Mouse (Mus musculus): ENCODE data around the gene Odr4. TPM values are rescaled to one million over a fixed set of nuclear protein-coding genes. Genes with fewer than 3 reads are reported as not detected.

Odr4 gene
- total RNA-seq, 1 experiment from 2014 or later = 103 TPM

- peak; percentile 83 for ATAC-seq (replicated peaks; ENCODE audit: low read depth, poor library complexity, severe bottlenecking)
These were observed 57.8 kb downstream of the Odr4 start for GRCm38 (mm10) chr1:150335111-150335510.

- no peak for ATAC-seq (replicated peaks; ENCODE audit: low read depth, poor library complexity, severe bottlenecking)
These were observed 73.7 kb downstream of the Odr4 start, which contains the start of gene Pdc for GRCm38 (mm10) chr1:150319205-150319604. Gene Pdc (plus strand): TSS chr1:150319417.

Other genes with a start within 250 kb of the Odr4 start
- gene Pdc, start 73.7 kb downstream of the Odr4 start, total RNA-seq (2017) = not detected in 2 replicates
- 523 and 604 TPM in 2 replicates for gene Tpr, start 242 bp downstream of the Odr4 start, total RNA-seq (2017)
- 0.59 TPM in 1 of 2 replicates, not detected in the other for gene Prg4, start 73.1 kb upstream of the Odr4 start, total RNA-seq (2017)